In the genomic region with DNA sequence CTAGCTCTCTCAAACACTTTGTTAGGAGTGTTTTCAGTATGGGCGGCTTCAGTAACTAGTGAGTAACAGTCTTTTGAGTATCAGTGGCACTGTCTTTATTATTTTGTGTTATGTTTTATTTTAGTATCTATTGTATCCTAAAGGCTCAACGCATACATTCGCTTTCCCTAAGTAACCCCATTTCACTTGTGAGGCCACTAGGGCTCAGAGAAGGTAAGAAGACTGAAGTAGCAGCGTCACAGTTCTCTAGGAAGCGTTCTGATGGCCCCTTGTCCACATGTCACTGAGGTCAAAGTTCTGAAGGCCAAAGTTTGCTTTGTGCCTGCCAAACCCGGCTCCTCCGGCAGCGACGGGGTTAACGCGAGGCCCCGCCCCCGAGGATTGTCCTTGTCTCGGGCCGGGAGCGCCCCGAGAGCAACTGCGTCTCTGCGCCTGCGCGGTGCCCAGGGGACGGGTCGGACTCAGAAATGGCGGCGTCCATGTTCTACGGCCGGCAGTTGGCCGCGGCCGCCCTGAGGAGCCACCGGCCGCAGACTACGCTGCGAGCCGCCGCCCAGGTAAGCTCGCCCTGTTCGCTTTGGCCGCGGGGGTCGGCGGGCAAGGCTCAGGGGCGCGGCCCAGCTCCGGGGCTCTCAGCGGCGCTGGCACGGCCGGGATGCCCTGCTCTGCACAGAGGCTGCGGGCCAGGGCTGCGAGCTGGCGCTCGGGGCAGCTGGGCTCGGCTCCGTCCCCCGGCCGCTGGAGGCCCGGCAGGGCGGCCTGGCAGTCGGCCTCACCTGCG, we compare ENCODE assay signal across 8 mouse cellular contexts. TPM values are rescaled to one million over a fixed set of nuclear protein-coding genes. Genes with fewer than 3 reads are reported as not detected.
A peak's percentile ranks its signal among the peaks of the same experiment; 100 is the strongest.
DNase-seq lines count a peak whose midpoint lies in the region; ATAC-seq and TF ChIP-seq lines count a peak whose summit lies in the region.

No protein-coding gene starts in this region.

- peak overlapping the region; percentile 98 for H3K4me3 ChIP-seq in E14TG2a.4 (replicated peaks; ENCODE audit: low read length)
- peak overlapping the region; percentile 99 for H3K4me3 ChIP-seq in forebrain, embryonic 12.5 days (replicated peaks)
- H3K4me3 ChIP-seq in heart, postnatal 0 days (ENCODE audit: low read depth, low read length): peak overlapping the region; percentile 93
- peak overlapping the region; percentile 92 for H3K4me3 ChIP-seq in liver, embryonic 16.5 days (ENCODE audit: low read depth, low read length)
- H3K4me3 ChIP-seq in neural tube, embryonic 13.5 days: peak overlapping the region; percentile 98
- peak overlapping the region; percentile 97 for H3K4me3 ChIP-seq in testis, adult 2 months (ENCODE audit: control insufficient read depth, low read depth, low read length)

- peak; percentile 89 for DNase-seq in c-Kit-positive CD71-positive TER-119-positive erythroid progenitor cells, embryonic 14.5 days (ENCODE audit: low spot score)
- DNase-seq in heart, postnatal 0 days (ENCODE audit: low spot score): peak; percentile 91
- peak; percentile 99 for DNase-seq in kidney, postnatal 4 days

- ATAC-seq in forebrain, embryonic 12.5 days (ENCODE audit: low FRiP score): peak; percentile 97
- peak; percentile 98 for ATAC-seq in heart, postnatal 0 days (ENCODE audit: insufficient read depth, low read depth)
- ATAC-seq in liver, embryonic 16.5 days (ENCODE audit: low read depth): peak; percentile 95
- peak; percentile 94 for ATAC-seq in neural tube, embryonic 13.5 days (ENCODE audit: low read depth)

- H3K9ac ChIP-seq in forebrain, embryonic 12.5 days: peak overlapping the region; percentile 97
- H3K9ac ChIP-seq in heart, postnatal 0 days (replicated peaks; ENCODE audit: low read depth, low read length): peak overlapping the region; percentile 95
- H3K9ac ChIP-seq in liver, embryonic 16.5 days (ENCODE audit: low read depth, low read length): peak overlapping the region; percentile 89
- H3K9ac ChIP-seq in neural tube, embryonic 13.5 days: peak overlapping the region; percentile 93

- H3K27ac ChIP-seq in forebrain, embryonic 12.5 days: peak overlapping the region; percentile 75; the same call in 1 of the 2 replicates
- H3K27ac ChIP-seq in heart, postnatal 0 days (ENCODE audit: low read depth): peak overlapping the region; percentile 90
- H3K27ac ChIP-seq in liver, embryonic 16.5 days (ENCODE audit: low read length): peak overlapping the region; percentile 70
- H3K27ac ChIP-seq in neural tube, embryonic 13.5 days (replicated peaks): peak overlapping the region; percentile 81
- peak overlapping the region; percentile 98 for H3K27ac ChIP-seq in testis, adult 2 months (ENCODE audit: control insufficient read depth, insufficient read depth, low read depth, low read length)

- no peaks in the 10 kb centered on the region for H3K27me3 ChIP-seq in E14TG2a.4 (ENCODE audit: insufficient read depth, low read length)
- H3K27me3 ChIP-seq in forebrain, embryonic 12.5 days: no peaks in the 10 kb centered on the region
- H3K27me3 ChIP-seq in heart, postnatal 0 days (ENCODE audit: control insufficient read depth, insufficient read depth, low read length): no peaks in the 10 kb centered on the region
- H3K27me3 ChIP-seq in liver, embryonic 16.5 days (ENCODE audit: control insufficient read depth, insufficient read depth, low read depth, low read length): no peaks in the 10 kb centered on the region
- H3K27me3 ChIP-seq in neural tube, embryonic 13.5 days: no peaks in the 10 kb centered on the region
- no peaks in the 10 kb centered on the region for H3K27me3 ChIP-seq in testis, adult 2 months (ENCODE audit: control insufficient read depth, insufficient read depth, low read length)

- H3K4me2 ChIP-seq in forebrain, embryonic 12.5 days: peak overlapping the region; percentile 73
- H3K4me2 ChIP-seq in heart, postnatal 0 days (ENCODE audit: low read depth, low read length): peak overlapping the region; percentile 67
- peak overlapping the region; percentile 83 for H3K4me2 ChIP-seq in liver, embryonic 16.5 days (ENCODE audit: low read depth, low read length)
- H3K4me2 ChIP-seq in neural tube, embryonic 13.5 days: peak overlapping the region; percentile 85

- TF ChIP-seq EP300 in heart, postnatal 0 days (IDR thresholded peaks at IDR 0.05; ENCODE audit: low read depth): no peak

- TF ChIP-seq CTCF in E14TG2a.4 (conservative IDR thresholded peaks at IDR 0.05; ENCODE audit: low read length): no peak
- TF ChIP-seq CTCF in heart, postnatal 0 days (IDR thresholded peaks at IDR 0.05; ENCODE audit: low read depth): no peak
- TF ChIP-seq CTCF in testis, adult 2 months (IDR thresholded peaks at IDR 0.05; ENCODE audit: control insufficient read depth, insufficient read depth, insufficient replicate concordance, low read depth, low read length): no peak

- no peaks in the 10 kb centered on the region for H3K9me3 ChIP-seq in E14TG2a.4 (ENCODE audit: low read length)
- no peaks in the 10 kb centered on the region for H3K9me3 ChIP-seq in forebrain, embryonic 12.5 days
- no peaks in the 10 kb centered on the region for H3K9me3 ChIP-seq in heart, postnatal 0 days (replicated peaks; ENCODE audit: control insufficient read depth, low read length)
- no peaks in the 10 kb centered on the region for H3K9me3 ChIP-seq in liver, embryonic 16.5 days (replicated peaks; ENCODE audit: control insufficient read depth, low read length)
- H3K9me3 ChIP-seq in neural tube, embryonic 13.5 days: no peaks in the 10 kb centered on the region

- WGBS in forebrain, embryonic 12.5 days: 4% methylated on average over 60 of the region's 61 CpGs
- 4% methylated on average over 61 of the region's 61 CpGs for WGBS in heart, postnatal 0 days
- WGBS in liver, embryonic 16.5 days (ENCODE audit: insufficient replicate concordance): 4% methylated on average over 60 of the region's 61 CpGs
- 3% methylated on average over 61 of the region's 61 CpGs for WGBS in neural tube, embryonic 13.5 days

- peaks cover 33% of the 10 kb centered on the region for H3K4me1 ChIP-seq in E14TG2a.4 (replicated peaks; ENCODE audit: low read depth, low read length)
- H3K4me1 ChIP-seq in forebrain, embryonic 12.5 days: peaks cover 13% of the 10 kb centered on the region
- H3K4me1 ChIP-seq in heart, postnatal 0 days (ENCODE audit: control insufficient read depth, insufficient read depth): peaks cover 14% of the 10 kb centered on the region
- H3K4me1 ChIP-seq in liver, embryonic 16.5 days (ENCODE audit: control insufficient read depth, low read depth, low read length): peaks cover 9% of the 10 kb centered on the region
- H3K4me1 ChIP-seq in neural tube, embryonic 13.5 days (replicated peaks): peaks cover 20% of the 10 kb centered on the region
- H3K4me1 ChIP-seq in testis, adult 2 months (ENCODE audit: control insufficient read depth, insufficient read depth, low read length): peaks cover 7% of the 10 kb centered on the region

- TF ChIP-seq POLR2A in testis, adult 2 months (IDR thresholded peaks at IDR 0.05; ENCODE audit: control insufficient read depth, low read depth, low read length): peak; percentile 97

- peaks cover 18% of the 10 kb centered on the region for H3K36me3 ChIP-seq in E14TG2a.4 (ENCODE audit: insufficient read depth, low read length)
- H3K36me3 ChIP-seq in forebrain, embryonic 12.5 days (replicated peaks): peaks cover 13% of the 10 kb centered on the region
- peaks cover 3% of the 10 kb centered on the region; the same call in 1 of the 2 replicates for H3K36me3 ChIP-seq in heart, postnatal 0 days (replicated peaks; ENCODE audit: control insufficient read depth, insufficient read depth, low read length)
- H3K36me3 ChIP-seq in liver, embryonic 16.5 days (ENCODE audit: control insufficient read depth, insufficient read depth): no peaks in the 10 kb centered on the region
- peaks cover 21% of the 10 kb centered on the region for H3K36me3 ChIP-seq in neural tube, embryonic 13.5 days
- peaks cover 3% of the 10 kb centered on the region; the same call in 1 of the 2 replicates for H3K36me3 ChIP-seq in testis, adult 2 months (ENCODE audit: control insufficient read depth, insufficient read depth, low read length)

RNA-seq across cellular contexts. Expression of gene Nudt15, which starts 4.5 kb away (rescaled TPM):
- polyA plus RNA-seq in forebrain, embryonic 12.5 days (2016; fragmentation: Nextera tagmentation; extraction: Ambion mirVana): 12.3 and 13.0 TPM in 2 replicates
- 1.8 and 2.8 TPM in 2 replicates for total RNA-seq in heart, postnatal 0 days (2014; rRNA removed; ENCODE audit: low replicate concordance)
- polyA plus RNA-seq in heart, postnatal 0 days (2015; fragmentation: Nextera tagmentation; extraction: Ambion mirVana): 3.7 and 4.7 TPM in 2 replicates
- 2.4 and 2.5 TPM in 2 replicates for polyA plus RNA-seq in liver, embryonic 16.5 days (2015; fragmentation: Nextera tagmentation; extraction: Ambion mirVana)
- polyA plus RNA-seq in neural tube, embryonic 13.5 days (2015; fragmentation: Nextera tagmentation; extraction: Ambion mirVana): 9.5 and 9.7 TPM in 2 replicates
- 1.6 and 1.7 TPM in 2 replicates for polyA plus RNA-seq in testis, adult 2 months (2012; rRNA removed)

RNA-seq across cellular contexts. Expression of gene Sucla2, which starts 27.4 kb away (rescaled TPM):
- 100 and 108 TPM in 2 replicates for polyA plus RNA-seq in forebrain, embryonic 12.5 days (2016; fragmentation: Nextera tagmentation; extraction: Ambion mirVana)
- 229 and 249 TPM in 2 replicates for total RNA-seq in heart, postnatal 0 days (2014; rRNA removed; ENCODE audit: low replicate concordance)
- polyA plus RNA-seq in heart, postnatal 0 days (2015; fragmentation: Nextera tagmentation; extraction: Ambion mirVana): 449 TPM in 2 replicates
- 46.9 and 49.9 TPM in 2 replicates for polyA plus RNA-seq in liver, embryonic 16.5 days (2015; fragmentation: Nextera tagmentation; extraction: Ambion mirVana)
- 118 and 126 TPM in 2 replicates for polyA plus RNA-seq in neural tube, embryonic 13.5 days (2015; fragmentation: Nextera tagmentation; extraction: Ambion mirVana)
- polyA plus RNA-seq in testis, adult 2 months (2012; rRNA removed): 126 and 143 TPM in 2 replicates

RNA-seq across cellular contexts. Expression of gene Med4, which starts 42.7 kb away (rescaled TPM):
- 98.8 and 100 TPM in 2 replicates for polyA plus RNA-seq in forebrain, embryonic 12.5 days (2016; fragmentation: Nextera tagmentation; extraction: Ambion mirVana)
- total RNA-seq in heart, postnatal 0 days (2014; rRNA removed; ENCODE audit: low replicate concordance): 17.4 and 17.5 TPM in 2 replicates
- 36.1 and 40.2 TPM in 2 replicates for polyA plus RNA-seq in heart, postnatal 0 days (2015; fragmentation: Nextera tagmentation; extraction: Ambion mirVana)
- polyA plus RNA-seq in liver, embryonic 16.5 days (2015; fragmentation: Nextera tagmentation; extraction: Ambion mirVana): 24.4 and 26.5 TPM in 2 replicates
- 81.9 and 84.3 TPM in 2 replicates for polyA plus RNA-seq in neural tube, embryonic 13.5 days (2015; fragmentation: Nextera tagmentation; extraction: Ambion mirVana)
- 19.5 and 24.5 TPM in 2 replicates for polyA plus RNA-seq in testis, adult 2 months (2012; rRNA removed)

Comparison
In these comparisons a context has a peak if more than half of its experiments do, and no peak if none do; other contexts are left out.
1. Peak in every context shown above with its lines: DNase-seq, ATAC-seq, H3K4me3 ChIP-seq and H3K27ac ChIP-seq.